Mouse (Mus musculus) E14TG2a.4 (cell line): Measurements from ENCODE around the gene Zfp524.

Experiments
- H3K27me3 ChIP-seq: 2 replicates; pipeline ENCODE4 v1.6.1; 2014; ENCODE audit warnings: low read length, control low read depth; ENCODE audit not compliant: insufficient read depth
- H3K36me3 ChIP-seq: 2 replicates; pipeline ENCODE4 v1.6.1; 2014; ENCODE audit warnings: low read length, control low read depth; ENCODE audit not compliant: insufficient read depth
- H3K4me1 ChIP-seq: replicated peaks from 2 replicates; pipeline ENCODE4 v1.6.1; 2014; ENCODE audit warnings: low read depth, low read length, control low read depth
- H3K4me3 ChIP-seq: replicated peaks from 2 replicates; pipeline ENCODE4 v1.5.1; 2014; ENCODE audit warnings: mild to moderate bottlenecking, low read length
- H3K9me3 ChIP-seq: 2 replicates; pipeline ENCODE4 v1.6.1; 2014; ENCODE audit warnings: low read length, control low read depth
- CTCF ChIP-seq: conservative IDR thresholded peaks from 2 replicates; pipeline ENCODE4 v1.5.1; 2014; ENCODE audit warnings: low read length
- NANOG ChIP-seq: IDR thresholded peaks from 2 replicates; pipeline ENCODE4 v1.6.1; 2014; ENCODE audit warnings: borderline replicate concordance, low read length, mixed read lengths
- POU5F1 ChIP-seq: IDR thresholded peaks from 2 replicates; pipeline ENCODE4 v1.6.1; 2014; ENCODE audit warnings: low read length, borderline replicate concordance

Zfp524 gene

GRCm38 (mm10) chr7:5059421-5059820 is 45.2 kb downstream of the Zfp524 start:
- Histone ChIP-seq H3K4me1 (peaks cover 55% of the 10 kb centered on the region), H3K9me3 (no peaks in the 10 kb centered on the region), H3K36me3 (peaks cover 22% of the 10 kb centered on the region; the same call in 1 of the 2 replicates), H3K27me3 (peaks cover 46% of the 10 kb centered on the region), H3K4me3 (peak overlapping the region; percentile 97; the same call in 1 of the 2 replicates)
- TF ChIP-seq CTCF (no peak), NANOG (no peak), POU5F1 (no peak)

GRCm38 (mm10) chr7:5060239-5060731 is 46.1 kb downstream of the Zfp524 start:
- Histone ChIP-seq H3K36me3 (peaks cover 25% of the 10 kb centered on the region), H3K9me3 (no peaks in the 10 kb centered on the region), H3K4me3 (peak overlapping the region; percentile 97), H3K4me1 (peaks cover 55% of the 10 kb centered on the region), H3K27me3 (peaks cover 37% of the 10 kb centered on the region)
- TF ChIP-seq POU5F1 (no peak), CTCF (0 out of 2 replicates have a peak, but pooled peaks have one; percentile 16)

DNA sequence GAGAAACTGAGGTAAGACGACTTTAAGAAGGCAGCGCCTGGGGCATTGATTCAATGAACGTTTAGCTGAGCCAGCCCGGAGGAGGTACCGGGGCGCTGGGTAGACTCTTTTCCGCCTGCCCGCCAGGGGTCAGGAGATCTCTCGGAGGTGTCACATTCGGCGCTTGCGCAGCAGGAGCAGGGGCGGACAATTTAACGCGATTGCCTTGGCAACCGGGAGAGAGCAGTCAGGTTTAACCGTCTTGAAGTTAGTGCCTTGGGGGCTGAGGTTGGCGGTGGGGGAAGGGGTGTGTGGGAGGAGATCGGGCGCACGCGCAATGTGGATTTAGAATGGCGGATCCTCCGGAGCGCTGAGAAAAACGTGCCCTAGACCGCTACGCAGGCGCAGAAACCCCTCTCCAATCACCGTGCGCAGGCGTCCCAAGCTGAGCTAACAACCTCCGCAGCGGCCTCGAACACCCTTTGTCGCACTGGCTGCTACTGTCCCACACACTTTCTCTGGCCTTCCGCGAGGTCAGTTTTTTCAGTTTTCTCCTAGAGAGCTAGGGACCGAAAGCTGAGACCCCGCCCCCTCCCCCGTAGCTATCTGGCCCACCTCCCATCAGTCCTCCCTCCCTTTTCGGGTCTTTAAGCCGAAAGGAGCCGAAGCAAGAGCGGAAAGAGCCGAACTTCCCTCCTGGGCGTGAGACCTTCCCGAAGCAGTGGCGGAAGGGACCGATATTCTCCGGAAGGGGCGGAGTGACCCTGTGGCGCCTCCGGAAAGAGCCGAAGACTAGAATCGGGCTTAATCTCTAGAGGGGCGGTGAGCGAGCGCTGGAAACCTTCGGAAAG is 46.9 kb downstream of the Zfp524 start:
- peaks cover 34% of the 10 kb centered on the region for H3K36me3 ChIP-seq
- H3K27me3 ChIP-seq, result peaks cover 28% of the 10 kb centered on the region
- no peak for TF ChIP-seq POU5F1
- TF ChIP-seq CTCF, result peak; percentile 51

DNA sequence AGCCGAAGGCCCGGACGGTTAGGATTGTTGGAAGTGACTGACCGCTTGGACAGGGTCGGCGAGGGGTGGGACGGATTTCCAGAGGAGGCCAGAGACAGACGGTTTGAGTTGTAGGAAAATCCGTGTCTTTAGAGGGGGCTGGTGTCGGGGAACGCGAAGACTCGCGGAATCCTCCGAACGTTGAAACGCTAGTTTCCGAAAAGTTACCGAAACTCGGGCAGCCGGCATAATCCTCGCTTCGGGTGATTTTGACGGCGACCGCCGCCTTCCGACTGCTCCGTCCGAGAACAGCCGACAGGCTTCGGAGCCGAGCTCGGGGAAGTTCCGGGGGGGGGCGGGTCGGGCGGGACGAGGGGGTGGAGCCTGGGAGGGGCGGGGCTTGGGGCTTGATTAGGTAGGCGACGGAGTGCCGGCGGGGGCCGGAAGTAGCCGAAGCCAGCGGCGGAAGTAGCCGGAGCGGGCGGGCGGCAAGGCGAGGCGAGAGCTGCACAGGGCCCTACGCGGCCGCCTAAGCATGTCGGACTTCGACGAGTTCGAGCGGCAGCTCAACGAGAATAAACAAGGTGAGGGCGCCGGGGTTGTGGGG is 47.7 kb downstream of the Zfp524 start, which contains the start of gene U2af2:
U2af2 (plus strand) TSS at position 370 of the 586 bp plus-strand sequence.
- no peaks in the 10 kb centered on the region for H3K9me3 ChIP-seq
- peaks cover 64% of the 10 kb centered on the region for H3K4me1 ChIP-seq
- H3K4me3 ChIP-seq, result peak within 1 kb of the TSS; percentile 97
- H3K36me3 ChIP-seq, result peaks cover 41% of the 10 kb centered on the region
- peaks cover 22% of the 10 kb centered on the region for H3K27me3 ChIP-seq
- TF ChIP-seq CTCF, result no peak
- no peak for TF ChIP-seq NANOG
- no peak for TF ChIP-seq POU5F1

More for the DNA sequence above, 46.9 kb downstream of the Zfp524 start:
- no peaks in the 10 kb centered on the region for H3K9me3 ChIP-seq
- peak overlapping the region; percentile 97 for H3K4me3 ChIP-seq
- H3K4me1 ChIP-seq, result peaks cover 60% of the 10 kb centered on the region

- TF ChIP-seq CTCF (no peak), NANOG (no peak), POU5F1 (no peak)
- H3K4me3 ChIP-seq, result peak overlapping the region; percentile 97
- peaks cover 47% of the 10 kb centered on the region for H3K36me3 ChIP-seq
- H3K27me3 ChIP-seq, result peaks cover 16% of the 10 kb centered on the region
- peaks cover 64% of the 10 kb centered on the region for H3K4me1 ChIP-seq
- no peaks in the 10 kb centered on the region for H3K9me3 ChIP-seq
These were observed 48.3 kb downstream of the Zfp524 start for GRCm38 (mm10) chr7:5062360-5063001.

GRCm38 (mm10) chr7:5064886-5065285 is 50.7 kb downstream of the Zfp524 start:
- Histone ChIP-seq H3K4me3 (peak overlapping the region; percentile 97), H3K4me1 (peaks cover 69% of the 10 kb centered on the region), H3K9me3 (no peaks in the 10 kb centered on the region), H3K27me3 (no peaks in the 10 kb centered on the region), H3K36me3 (peaks cover 59% of the 10 kb centered on the region)
- TF ChIP-seq NANOG (no peak), CTCF (no peak), POU5F1 (no peak)
